Mouse (Mus musculus) urinary bladder, adult 18-20 months (tissue): ENCODE results near the gene Slc9b2.

Experiments
- DNase-seq, 2 experiments: peaks; one replicate each; pipeline ENCODE4 v3.0.0; 2022; ENCODE audit warnings: low spot score in 2 of 2, mixed read lengths in 2 of 2

Gene Slc9b2

DNA sequence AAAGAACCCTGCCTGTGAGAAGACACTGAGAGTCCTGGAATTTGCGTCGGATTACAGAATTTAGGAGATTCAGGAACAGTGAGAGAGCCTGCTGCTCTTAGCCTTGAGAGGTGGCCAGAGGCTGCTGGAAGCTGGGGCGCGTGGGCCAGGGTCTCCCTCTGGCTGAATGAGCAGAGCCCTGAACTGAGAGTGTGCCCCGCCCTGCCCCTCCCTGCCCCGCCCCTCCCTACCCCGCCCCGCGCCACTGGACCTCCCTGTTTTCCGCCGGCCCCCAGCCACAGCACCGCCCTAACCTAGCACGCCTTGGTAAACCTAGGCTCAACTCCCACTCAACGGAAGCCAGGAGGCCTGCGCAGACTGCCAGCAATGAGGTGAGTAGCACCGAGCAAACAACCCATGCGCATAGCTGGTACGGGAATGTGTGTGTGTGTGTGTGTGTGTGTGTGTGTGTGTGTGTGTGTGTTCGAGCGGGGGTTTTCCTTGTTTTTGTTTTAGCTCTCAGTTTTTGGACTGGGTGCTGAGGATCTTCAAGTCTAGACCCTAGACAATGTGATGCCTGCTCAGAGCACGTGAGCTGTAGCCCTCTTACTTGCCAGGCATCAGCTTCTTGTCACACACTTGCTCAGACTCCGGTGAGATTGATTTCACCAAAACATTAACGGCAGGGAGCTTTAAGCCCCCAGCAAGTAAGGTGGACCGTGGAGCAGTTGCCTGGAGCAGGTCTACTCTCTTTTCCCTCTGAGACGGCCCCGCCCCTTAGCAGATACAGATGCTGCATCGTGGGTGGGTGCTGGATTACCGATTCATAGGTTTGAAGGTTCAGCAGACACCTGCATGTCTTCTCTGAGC lies at the start of gene Slc9b2:
TSS of gene Slc9b2 (plus strand) at position 290 of the 849 bp plus-strand sequence.
- peak in 1 of 2 experiments; percentile 16 for DNase-seq

GRCm38 (mm10) chr3:135258919-135259318 lies 48.6 kb upstream of the Slc9b2 start:
- no peak for DNase-seq

DNA sequence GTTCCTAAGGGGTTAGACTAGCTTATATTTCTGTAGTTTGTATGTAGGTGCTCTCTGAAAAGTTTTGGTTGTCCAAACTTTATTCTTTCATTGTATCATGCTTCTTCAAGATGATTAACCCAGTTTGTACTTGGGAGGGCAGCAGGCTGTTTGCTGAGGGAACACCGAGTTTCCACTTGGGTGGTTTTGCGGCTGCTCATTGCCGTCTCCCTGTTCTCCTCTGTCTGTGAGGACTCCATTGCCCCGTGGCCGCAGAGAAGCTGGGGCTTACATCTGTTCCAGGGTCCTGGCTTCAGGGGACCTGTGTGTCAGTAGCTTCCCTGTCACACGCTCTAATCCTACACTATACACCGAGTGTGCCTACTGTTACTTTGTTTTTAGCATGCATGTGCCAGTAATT lies 47.3 kb upstream of the Slc9b2 start:
- no peak for DNase-seq

DNA sequence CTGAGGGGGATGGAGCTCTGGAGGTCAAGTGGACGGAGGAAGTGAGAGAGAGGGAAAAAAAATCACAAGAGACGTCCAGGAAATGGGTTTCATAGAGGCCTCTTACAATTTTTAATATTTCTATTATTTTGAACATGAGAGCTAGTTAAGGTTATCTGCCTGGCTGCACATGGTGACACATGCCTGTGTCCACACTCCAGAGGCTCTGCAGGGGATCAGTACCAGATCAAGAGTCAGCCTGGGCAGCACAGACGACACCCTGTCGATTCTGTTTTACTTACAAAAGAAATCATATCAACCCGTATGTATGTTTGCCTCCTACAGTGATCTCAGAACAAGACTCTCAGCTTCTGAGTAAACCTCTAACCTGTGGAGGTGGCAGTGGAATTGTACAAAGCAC lies 38.9 kb upstream of the Slc9b2 start:
- DNase-seq = no peak

DNA sequence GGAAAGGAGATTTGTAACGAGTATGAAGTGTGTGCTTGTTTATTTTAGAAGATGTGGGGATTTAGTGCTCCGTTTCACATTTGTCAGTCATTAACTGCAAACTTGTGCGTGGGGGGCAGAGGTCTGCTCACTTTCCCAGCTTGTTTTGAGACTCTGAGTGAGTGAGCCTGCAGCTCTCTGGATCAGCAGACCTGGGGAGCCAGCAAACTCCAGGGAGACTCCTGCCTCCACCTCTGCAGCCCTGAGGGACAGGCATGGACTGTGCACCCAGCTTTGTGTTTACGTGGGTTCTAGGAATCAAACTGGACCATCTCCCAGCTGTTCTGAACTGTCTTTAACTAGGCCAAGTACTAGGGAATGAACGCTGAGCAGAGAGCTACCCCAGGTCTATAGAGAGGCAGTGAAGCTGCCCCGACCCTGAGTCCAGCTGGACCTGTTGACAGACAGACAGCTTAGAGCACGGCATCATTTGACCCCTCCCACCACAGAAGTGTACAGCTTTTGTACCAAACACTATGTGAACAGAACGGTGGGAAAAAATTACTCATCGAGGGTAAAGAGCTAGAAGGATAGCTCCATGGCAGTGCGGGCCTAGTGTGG lies 38.0 kb upstream of the Slc9b2 start:
- no peak for DNase-seq

GRCm38 (mm10) chr3:135272627-135273026 lies 34.9 kb upstream of the Slc9b2 start:
- DNase-seq = no peak

DNA sequence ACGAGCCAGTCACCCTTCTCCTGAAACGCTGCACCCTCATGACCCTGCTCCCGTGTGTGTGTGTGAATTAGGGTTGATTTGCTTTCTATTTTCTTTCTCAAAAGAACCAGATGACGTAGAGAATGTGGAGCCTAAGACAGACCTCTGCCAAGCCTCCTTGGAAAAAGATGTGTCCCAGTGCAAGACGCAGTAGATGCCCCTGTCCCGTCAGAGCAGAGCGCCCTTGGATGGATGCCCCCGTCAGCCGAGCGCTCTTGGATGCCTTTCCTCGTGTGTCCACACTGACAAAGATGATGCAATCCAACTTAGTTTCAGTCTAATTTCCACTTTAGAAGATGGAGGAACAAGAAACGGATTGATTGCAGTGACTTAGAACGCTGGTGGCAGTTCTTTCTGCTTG lies 34.5 kb upstream of the Slc9b2 start:
- no peak for DNase-seq

DNA sequence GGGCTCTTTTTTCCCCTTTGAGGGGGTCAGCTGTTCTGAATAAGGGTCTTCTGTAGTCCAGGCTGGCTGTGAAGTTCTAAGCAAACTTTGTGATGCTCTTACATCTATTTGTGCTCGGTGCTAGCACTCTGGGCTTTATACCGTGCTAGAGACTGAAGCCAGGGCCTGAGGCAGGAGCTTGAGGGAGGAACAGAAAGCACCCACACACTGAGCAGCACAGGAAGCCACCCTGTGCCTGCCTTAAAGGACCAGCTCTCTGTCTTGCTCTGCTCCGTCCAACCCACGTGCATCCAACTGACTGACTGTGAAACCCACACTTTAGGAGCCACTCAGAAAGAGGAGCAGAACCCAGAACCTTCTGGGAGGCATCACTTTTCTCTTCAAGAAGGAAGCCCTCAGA lies 27.3 kb upstream of the Slc9b2 start:
- no peak for DNase-seq

DNA sequence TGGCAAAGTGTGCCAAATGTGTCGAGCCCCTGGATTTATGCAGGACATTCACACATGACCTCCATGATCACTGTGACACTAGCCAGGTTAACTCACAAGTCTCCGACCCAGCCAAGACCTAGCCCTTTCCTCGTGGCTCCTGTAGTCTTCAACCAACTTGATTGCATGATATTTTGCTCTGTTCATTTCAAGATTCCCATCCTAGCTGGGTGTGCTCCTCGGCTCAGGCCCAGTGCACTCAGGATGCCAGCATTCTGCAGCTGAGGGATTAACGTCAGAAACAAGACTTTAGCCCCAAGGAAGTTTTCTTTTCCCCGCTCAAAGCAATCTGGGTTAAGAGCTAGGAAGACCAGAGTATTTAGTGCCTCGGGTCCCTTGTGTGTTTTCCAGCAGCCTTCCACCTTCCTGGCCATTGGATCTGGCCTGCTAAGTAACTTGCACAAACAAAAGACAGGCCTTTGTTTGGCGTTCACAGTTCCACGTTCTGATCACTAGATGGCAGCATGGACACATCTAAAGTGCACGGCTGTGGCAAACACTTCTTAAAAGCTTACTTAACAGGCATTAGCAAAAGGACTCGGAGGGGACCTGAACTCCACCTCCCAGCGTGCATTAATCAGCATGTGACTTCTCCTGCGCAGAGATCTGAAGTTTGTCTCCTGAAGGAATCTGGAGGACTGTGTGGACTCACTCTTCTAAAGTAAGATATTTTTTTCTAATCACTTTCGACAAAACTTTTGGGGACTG lies 26.7 kb upstream of the Slc9b2 start, which contains the start of gene Bdh2:
TSS of gene Bdh2 (plus strand) at position 553 of the 747 bp plus-strand sequence.
- peak; percentile 50 to 70 for DNase-seq

- DNase-seq = no peak
These were observed 25.8 kb upstream of the Slc9b2 start for GRCm38 (mm10) chr3:135281701-135282100.

DNA sequence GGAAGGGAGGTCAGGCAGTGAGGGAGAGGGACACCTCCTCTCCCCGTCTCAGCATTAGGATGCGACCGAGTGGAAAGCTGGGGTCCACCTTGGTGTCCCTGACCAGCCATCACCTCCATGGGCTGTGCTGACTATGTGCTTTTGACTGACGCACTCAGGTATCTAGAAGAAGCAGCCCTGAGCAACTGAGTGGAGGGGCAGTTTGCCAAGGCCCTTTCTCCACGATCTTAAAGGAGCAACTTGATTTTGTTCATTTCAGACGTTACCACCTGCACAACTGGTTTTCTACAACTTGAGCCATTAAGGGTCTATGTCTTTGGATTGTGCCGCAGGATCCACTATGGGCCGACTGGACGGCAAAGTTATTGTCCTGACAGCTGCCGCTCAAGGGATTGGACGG lies 22.2 kb upstream of the Slc9b2 start:
- no peak for DNase-seq

GRCm38 (mm10) chr3:135285807-135286206 lies 21.7 kb upstream of the Slc9b2 start:
- no peak for DNase-seq

DNA sequence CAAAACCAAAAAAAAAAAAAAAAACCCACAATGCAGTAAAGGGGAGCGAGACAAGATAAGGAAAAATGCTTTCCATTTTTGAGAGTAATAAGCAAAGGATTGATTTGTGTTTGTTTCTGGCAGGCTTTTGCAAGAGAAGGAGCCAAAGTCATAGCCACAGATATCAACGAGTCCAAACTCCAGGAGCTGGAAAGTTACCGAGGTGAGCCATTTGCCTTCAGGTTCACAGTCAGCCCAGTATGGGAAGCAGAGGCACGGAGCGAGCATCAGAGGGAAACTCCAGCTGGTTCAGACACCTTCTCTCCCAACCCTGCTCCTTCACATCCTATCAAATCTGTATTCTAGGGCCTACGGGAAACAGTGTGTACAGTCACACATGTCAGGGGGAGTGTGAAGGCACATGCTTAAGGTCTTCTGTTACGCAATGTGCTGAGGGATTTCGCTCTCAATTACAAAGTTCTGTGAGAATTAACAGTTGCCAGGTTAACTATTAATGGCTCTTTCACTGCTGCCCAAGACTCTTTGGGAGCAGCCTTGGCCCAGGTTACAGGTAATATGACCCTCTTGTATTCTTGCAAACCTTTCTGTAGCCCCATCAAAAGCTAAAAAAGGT lies 19.3 kb upstream of the Slc9b2 start:
- DNase-seq = no peak

- no peak for DNase-seq
These were observed 18.4 kb upstream of the Slc9b2 start for GRCm38 (mm10) chr3:135289148-135289547.

DNA sequence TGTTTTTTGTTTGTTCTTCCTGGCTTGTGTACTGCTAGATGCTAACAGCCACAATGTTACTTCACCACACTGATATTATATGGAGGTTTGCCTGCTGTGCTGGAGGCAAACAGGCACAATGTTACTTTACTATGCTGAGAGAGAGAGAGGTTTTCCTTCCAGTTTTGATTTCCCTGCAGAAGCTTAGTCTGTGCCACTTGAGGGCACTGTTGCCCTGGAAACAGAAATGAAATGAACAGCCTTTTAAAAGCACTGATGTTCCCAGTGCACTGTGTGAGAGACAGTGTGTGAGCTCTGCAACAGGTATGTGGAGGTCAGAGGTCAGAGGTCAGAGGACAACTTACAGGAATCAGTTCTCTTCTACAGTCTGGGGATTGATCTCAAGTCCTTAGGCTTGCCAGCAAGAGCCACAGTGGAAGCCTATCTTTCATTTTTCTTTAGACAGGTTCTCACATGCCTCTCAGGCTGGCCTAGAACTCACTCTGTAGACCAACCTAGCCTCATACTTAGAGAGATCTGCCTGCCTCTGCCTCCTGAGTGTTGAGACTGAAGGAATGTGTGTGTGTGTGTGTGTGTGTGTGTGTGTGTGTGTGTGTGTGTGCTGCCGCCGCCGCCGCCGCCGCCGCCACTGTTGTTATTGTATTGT lies 17.1 kb upstream of the Slc9b2 start:
- peak in 1 of 2 experiments; percentile 7 for DNase-seq

- peak in 1 of 2 experiments; percentile 16 for DNase-seq
These were observed 13.8 kb upstream of the Slc9b2 start for GRCm38 (mm10) chr3:135293703-135294102.

- DNase-seq = no peak
These were observed 11.9 kb upstream of the Slc9b2 start for GRCm38 (mm10) chr3:135295559-135295958.

DNA sequence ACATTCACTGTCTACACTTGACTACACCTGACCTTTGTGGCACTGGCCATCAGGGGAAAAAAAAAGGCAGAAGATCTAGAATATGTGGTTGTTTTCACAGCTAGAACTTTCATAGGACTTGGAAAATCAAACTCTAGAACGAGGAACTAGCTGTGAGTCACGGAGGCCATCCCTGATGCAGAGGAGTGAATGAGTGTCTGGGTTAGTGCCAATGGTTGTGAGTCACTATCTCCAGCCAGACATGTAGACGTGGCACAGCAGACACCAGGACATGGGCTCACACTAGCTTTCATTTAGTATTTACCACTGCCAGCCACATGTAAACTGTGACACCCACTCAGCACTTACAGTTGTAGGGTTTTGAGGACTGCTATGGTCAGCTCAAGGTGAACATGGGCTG lies 8.9 kb upstream of the Slc9b2 start:
- DNase-seq = peak in 1 of 2 experiments; percentile 38

GRCm38 (mm10) chr3:135300081-135300480 lies 7.4 kb upstream of the Slc9b2 start:
- DNase-seq = no peak

DNA sequence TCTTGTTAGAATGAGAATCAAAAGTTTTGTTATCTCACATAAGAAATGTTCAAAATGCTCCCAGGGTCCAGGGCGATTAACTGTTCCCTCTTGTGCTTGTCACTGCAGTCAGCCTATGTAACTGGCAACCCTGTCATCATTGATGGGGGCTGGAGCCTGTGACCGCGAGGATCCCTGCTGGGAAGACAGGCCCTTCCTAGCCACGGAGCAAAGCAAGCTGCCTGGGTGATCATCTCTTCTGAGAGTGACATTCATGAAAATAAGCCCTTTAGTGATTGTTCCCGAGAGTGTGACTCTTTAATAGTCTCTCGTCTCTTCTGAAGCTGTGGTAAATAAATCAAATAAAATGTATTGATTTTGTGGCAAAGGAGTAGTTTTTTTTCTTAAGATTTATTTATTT lies 3.4 kb upstream of the Slc9b2 start:
- DNase-seq = no peak

DNA sequence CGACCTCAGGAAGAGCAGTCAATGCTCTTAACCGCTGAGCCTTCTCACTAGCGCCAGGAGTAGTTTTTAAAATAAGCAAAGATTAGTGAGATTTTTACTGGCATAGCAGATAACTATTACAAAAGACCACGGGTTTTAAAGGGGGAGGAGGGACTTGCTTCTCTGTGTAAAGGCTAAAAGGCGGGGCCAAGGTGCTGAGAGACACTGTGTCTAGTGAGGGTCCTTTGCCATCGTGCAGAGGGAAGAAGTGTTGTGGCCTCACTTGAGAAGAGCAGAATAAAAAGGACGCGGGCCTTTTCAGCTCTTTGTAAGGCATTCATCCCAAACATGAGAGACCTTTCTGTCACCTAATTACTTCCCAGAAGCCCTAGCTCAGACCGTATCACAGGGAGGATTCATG lies 2.9 kb upstream of the Slc9b2 start:
- no peak for DNase-seq
